Mouse (Mus musculus) right cerebral cortex, adult 2 months (tissue): ENCODE measurements around the gene Irf2bpl.

Experiments
- DNase-seq, 2 experiments: peaks; one replicate each; pipeline ENCODE4 v3.0.0; 2021 to 2022; ENCODE audit warnings: low spot score in 2 of 2

Gene Irf2bpl

DNA sequence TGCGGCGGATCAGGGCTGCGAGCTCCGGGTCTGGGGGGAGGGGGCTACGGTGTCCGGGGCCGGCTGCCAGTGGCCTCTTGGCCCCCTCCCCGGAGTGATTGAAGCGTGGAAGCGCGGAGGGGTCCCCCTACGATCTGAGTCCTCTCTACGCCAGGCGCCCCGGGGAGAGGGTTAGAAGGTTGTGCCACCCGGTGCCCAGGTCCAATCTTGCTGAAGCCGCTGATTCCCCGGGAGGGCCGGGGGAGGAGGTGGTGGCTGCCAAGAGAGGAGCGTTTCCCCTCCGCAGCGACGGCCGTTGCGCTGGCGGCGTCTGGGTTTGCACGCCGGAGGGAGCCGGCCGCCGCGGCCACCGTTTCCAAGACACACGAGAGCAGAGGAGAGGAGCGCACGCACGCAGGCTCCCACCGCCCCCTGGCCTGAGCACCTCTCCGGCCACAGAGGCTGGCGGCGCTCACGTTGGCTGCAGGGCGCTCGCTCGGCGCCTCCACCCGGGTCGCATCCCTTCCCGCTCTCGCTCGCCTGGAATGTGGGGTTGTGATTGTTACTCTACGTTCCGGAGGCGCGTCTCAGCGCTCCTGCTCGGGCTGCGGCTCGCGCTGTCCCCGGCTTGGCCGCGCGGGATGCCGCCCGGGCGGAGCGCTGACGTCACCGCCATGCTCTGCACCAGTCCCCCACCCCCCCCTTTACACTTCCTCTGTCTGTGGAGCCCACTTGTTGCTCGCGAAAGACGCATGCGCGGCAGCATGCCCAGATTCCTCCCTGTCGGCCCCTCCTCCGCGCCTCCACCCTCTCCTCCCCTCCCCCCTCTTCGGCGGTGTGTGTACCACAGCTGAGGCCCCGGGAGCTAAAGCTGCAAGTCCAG, at the start of gene Irf2bpl:
Gene Irf2bpl (minus strand): TSS at position 602 of the 862 bp plus-strand sequence.
- peak; percentile 98 for DNase-seq

DNA sequence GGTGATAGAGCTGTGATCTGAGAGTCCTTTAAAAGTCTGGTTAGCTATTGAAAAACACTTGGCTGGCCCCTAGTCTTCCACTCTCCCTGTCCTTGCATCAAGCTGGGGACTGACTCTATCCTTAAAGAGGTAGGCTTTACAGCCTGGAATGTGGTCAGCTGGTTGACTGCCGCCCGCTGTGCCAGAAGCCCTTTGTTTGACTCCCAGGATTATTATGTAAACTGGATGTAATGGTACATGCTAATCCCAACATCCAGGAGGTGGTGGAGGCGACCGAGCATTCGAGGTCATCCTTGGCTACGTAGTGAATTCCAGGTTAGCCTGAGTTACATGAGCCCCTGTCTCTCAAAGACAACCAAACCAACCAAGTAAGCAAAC, 48.0 kb upstream of the Irf2bpl start:
- no peak for DNase-seq

DNA sequence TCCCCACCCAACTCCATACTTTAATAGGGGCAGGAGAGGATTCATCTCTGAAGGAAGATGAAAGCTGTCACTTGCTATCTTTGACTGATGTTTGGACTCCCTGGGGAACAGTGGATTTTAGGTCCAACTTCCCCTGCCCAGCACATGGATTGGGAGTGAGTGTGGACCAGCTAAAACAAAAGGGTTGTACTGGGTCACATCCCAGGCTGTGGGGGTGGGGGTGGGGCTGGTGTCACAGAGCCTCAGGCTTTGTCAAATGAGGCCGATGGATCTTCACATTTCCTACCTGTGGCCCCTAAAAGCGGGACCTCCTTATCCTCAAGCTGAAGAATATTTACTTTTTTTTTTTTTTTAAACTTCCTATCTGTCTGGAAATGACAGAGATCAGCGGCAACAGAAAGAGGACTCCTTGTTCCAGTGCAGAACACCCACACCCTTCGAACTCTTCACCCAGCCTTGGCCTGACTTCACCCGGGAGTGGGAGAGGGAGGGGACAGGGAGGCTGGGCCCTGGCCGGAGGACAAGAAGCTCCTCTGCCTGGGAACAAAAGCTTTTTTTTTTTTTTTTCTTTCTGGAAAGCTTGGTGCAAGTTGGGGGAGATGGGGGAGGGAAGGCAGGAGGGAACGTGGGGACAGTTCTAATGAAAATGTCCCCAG, 47.4 kb upstream of the Irf2bpl start:
- DNase-seq: no peak

DNA sequence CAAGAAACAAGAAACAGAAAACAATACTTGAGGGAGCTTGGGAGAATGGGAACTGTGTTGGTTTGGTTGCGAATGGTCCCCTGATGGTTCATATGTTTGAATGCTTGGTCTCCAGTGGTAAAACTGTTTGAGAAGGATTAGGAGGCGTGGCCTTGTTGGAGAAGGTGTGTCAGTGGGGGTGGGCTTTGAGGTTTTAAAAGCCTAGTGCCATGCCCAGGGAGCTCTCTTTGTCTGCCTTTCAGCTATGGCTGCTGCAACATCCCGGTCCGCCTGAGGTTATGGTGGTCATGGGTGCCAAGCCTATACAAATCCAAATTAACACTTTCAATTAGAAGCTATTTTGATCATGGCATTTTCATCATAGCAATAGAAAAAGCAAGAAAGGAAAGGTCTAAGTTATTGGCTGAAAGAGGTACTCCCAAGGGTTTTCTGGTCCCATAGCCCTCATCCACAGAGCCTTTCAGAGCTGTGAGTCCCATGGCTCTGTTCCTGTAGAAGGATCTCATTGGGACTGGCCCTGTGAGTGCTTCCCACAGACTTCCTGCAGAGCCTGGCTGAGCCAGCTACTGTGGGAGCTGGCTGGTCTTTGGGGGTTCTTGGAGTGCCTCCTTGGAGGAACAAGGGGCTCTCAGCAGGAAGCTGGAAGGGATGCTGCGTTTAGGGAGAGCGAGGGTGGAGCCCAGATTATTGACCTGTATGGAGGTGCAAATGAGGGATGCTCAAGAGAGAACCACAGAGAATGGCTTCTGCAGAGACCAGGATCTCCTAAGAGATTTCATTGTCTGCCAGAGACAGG, 46.5 kb upstream of the Irf2bpl start:
- no peak for DNase-seq

DNA sequence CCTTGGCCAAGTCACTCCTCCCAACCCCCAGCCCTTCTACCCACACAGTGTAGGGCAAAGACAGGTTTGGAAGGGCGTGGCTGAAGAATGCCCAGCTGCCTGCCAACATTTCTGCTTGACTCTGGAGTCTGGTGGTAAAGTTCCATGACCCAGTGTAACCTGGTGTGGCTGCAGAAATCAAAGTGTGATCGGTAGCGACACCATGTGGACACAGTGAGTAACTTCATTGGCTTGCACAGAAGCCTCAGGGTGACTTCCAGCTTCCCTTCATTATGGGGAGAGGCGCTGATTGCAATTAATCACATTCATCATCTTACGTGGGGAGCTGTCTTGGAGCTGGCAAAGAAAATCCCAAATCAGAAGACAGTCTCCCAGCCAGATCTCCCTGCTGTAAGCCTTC, 39.2 kb upstream of the Irf2bpl start:
- DNase-seq: peak; percentile 83 to 84

DNA sequence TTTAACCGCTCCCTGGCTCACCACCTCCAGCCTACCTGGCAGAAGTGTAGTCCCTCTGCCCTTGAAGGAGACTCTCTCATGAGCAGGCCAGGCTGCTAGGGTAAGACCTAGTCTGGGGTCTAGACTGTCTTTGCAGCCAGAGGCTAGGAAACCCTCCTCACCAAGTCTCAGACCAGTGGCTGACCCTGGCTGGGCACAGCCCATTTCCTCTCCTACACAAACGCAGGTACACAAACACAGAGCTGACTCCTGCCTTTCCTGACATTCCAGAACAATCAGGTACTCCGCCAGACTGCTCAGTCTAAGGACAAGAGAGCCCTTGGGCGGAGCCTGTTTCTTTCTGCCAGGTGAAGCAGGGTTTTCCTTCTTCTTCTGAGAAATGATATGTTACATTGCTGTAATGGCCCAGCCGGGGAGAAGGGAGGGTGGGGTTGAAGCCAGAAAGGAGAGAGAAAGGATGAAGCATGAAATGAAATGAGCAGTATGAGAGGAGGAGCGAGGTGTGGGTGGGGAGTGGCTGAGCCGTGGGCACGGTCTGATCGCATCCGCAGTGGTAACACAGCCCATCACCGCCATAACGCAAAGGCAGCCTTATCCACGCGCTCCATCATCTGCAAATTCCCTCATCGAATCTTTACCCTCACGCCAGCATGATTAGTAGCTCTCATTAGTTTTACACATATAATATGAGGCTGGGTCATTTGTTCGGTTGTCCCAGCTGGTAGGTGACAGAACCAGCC, 34.6 kb upstream of the Irf2bpl start:
- DNase-seq: no peak

DNA sequence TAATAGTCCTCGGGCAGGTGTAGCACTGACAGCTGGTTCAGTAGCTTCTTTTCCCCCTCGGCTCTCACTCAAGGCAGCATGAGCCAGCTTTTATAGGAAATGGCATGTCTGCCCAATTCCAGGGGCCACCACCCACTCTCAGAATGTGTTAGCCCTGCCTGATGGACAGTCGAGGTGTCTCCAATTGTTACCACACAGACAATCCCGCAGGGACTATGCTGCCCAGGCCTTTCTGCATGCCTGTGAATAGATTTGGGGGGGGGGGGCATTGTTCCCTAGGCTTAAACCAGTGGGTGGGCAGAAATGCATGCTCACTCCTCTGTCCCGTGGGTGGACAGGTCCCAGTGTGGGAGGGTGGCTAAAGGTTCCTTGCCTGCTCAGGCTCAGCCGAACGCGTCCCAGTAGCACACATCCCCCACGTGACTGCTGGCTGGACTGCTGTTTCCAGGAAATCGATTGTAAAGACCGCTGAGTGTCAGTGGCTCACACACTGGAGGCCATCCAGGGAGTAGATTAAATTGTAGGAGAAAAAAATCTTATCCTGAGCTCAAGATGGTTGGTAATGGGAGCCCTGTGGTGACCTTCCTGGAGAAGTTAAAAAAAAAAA, 33.9 kb upstream of the Irf2bpl start:
- no peak for DNase-seq

DNA sequence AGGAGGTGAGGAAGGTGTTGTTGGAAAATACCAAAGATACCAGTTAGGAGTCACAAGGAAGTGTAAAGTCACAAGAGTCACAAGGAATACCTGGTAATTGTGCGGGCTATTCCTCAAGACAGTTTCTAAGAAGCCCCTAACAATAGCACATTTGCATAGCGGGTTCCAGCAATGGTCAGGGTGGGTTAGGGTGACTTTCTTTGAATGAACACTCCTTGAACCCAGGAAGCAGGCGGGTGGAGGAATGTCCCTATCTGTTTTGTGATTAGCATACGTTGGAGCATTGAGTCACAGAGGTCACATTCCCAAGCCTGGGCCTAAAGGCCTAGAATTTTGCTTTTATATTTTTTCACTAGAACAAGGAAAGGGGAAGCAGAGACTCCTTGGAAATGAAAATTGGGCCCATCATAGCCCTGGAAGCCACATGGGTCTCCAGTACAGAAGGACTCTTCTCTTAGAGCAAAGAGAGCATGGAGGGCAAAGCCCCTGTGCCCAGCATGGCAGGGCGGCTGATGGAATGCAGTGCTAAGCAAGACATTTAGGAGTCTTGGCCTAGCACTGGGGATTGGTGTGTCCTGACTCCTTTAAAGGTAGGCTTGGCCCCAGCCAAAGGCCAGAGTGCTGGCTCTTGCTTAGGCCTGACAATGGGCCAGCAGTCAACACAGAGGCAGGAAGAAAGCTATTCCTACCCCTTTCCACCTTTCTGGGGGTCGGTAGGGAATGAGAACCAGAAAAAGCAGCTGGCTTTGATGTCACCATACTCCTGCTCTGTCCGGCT, 32.4 kb upstream of the Irf2bpl start:
- DNase-seq: no peak

DNA sequence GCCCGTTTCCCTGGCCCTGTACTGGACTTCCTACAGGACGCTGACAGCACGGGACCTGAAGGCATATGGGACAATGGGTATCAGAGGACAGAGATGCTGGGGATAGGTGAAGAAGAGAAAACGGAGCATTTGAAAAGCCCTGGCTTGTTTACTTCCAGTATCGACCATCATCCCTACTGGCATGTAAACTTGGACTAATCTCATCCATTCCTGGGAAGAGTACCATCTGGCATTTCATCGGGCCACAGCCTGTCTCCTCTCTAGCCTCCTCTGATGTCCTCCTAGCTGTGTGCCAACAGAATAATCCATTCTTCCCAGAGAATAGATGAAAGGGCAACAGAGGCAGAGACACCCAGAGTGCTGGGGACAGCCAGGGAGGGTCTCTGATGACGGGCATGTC, 31.0 kb upstream of the Irf2bpl start:
- no peak for DNase-seq

DNA sequence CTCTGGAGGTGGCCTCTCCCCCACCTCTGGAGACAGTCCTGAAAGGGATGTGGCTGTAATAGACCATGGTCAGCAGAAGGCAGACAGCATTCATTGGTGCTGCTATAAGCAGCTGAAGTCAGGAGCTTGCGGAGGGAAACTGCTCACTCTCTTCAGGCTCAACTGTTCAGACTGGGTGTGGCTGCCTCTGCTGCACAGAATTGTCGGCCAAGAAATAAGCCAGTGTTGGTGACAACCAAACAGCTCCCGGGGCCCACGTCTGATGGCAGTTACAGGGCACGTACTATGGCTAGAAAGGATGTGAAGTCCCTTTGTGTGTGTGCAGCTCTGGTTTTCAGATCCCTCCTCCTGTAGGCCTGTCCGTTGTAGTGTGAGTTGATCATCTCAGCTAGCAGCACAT, 30.2 kb upstream of the Irf2bpl start:
- no peak for DNase-seq

DNA sequence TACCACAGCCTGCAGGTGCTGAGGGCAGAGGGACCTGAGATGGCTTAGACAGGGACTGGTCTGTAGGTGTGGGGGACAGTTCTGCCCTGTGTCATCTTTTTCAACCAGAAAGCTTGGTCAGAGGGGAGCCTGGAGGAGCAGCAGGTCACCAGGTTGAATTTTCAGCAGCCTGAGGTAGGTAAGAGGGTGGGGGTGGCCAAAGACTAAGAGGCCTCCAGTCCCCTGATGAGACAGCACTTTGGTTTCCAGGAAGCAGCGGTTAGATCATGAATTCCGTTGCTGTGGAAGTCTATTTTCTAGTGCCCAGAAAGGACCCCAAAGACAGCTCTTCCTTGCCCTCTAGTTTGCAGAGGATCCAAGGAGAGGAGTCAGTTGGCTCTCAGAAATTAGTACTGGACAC, 29.8 kb upstream of the Irf2bpl start:
- DNase-seq: no peak

DNA sequence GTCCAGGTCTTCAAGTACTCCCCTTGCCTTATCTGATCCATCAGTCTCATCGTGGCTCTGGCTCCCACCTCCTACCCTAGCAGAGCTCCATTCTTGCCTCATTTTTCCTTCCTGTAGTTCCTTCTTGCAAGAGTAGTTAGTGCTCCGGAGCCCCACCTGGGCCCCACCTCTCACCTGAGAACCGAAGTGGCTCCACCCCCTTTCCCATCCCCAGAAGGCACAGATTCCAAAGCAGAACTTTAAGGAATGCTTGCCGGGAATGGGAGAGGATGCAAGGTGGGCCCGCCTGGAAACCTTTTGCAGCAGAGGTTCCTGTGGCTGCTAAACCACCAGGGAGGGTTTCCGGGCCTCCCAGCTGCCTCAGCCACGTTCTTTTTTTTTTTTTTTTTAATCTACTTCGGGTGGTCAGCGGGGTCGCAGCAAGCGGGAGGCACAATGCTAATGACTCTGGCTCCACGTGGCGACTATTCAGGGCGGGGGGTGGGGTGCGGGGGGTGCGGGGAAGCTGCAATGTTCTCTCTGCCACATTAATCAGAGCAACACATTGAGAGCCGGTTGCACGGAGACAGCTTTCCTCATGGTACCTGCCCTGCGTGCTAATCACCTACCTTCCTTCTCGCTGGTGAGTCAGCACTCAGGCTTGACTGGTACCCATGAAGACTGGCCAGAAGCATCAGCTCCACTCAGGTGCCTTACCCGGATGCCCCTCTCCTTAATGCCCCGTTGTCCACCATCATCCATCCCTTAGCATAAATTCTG, 27.9 kb upstream of the Irf2bpl start:
- no peak for DNase-seq

DNA sequence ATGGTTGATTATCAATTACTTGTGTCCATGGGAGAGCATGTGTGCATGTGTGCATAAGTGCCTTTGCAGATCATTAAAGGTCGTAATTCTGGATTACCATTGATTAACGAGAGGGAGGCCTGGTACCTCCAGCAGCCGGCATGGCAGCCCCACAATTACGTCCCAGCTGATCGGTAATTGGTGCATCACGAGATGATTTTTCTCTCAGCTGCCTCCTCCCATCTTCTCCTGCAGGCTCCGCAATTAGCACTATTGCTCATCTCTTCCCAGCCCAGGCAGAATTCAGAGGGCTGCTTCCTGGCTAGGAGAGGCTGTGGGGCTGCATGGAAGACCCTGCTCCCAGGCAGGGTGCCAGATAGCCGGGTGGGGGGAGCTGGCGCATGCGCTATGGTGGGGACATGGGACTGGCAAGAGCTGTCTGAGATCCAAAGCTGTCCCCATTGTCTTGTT, 26.9 kb upstream of the Irf2bpl start:
- peak; percentile 68 to 78 for DNase-seq

DNA sequence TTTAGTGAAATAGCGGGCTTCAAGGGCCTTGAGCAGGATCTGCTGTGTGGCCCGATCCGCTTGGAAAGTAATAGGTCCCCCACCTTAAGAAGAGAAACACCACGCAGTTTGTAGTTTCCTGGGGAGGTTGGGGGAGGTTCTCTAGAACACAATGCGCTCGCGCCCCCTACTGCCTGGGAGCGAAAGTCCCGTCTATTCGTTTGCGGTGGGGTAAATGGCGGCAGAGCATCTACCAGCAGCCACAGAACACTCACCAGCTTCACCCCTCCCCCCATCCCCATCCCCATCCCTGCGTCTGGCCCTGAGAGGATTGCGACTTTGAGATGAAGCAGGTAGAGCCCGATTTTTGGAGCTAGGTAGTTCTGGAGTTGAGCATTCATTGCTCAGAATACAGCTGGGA, 21.8 kb upstream of the Irf2bpl start:
- DNase-seq: peak; percentile 91 to 93

DNA sequence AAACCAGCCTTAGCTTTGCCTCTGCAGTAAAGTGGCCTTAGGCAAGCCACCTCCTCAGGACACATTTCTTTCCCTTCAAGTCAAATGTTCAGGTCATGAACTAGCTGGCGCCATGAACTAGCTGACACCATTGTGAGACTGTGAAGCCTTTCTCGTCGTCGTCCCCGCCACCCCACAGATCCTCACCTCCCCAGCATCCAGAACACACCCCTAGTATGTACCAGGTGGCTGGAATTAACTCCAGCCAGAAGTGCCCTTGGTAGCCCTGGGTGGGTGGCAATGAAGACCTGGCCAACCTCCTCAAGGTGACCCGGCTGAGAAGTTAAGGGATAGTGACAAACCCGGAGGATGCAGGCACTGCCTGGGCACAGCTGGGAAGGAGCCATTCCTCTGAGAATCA, 21.3 kb upstream of the Irf2bpl start:
- DNase-seq: peak in 1 of 2 experiments; percentile 2

DNA sequence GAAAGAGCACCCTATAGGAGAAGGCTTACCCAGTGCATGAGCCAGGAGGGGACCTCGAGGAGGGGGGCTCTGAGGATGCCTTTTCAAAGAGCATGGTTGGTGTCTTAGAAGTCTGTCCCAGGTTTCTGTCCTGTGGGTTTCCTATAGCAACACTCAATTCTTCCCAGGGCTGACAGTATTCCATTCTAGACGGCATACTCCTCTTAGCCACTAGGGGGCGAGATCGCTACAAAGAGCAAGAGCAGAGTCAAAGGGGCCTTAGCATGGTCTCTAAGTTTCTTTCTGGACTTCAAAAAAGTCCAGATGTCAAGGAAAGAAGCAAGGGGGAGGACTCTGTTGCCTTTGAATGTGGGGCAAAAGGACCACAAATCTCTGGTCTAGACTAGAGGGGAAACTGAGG, 20.6 kb upstream of the Irf2bpl start:
- DNase-seq: peak in 1 of 2 experiments; percentile 57

DNA sequence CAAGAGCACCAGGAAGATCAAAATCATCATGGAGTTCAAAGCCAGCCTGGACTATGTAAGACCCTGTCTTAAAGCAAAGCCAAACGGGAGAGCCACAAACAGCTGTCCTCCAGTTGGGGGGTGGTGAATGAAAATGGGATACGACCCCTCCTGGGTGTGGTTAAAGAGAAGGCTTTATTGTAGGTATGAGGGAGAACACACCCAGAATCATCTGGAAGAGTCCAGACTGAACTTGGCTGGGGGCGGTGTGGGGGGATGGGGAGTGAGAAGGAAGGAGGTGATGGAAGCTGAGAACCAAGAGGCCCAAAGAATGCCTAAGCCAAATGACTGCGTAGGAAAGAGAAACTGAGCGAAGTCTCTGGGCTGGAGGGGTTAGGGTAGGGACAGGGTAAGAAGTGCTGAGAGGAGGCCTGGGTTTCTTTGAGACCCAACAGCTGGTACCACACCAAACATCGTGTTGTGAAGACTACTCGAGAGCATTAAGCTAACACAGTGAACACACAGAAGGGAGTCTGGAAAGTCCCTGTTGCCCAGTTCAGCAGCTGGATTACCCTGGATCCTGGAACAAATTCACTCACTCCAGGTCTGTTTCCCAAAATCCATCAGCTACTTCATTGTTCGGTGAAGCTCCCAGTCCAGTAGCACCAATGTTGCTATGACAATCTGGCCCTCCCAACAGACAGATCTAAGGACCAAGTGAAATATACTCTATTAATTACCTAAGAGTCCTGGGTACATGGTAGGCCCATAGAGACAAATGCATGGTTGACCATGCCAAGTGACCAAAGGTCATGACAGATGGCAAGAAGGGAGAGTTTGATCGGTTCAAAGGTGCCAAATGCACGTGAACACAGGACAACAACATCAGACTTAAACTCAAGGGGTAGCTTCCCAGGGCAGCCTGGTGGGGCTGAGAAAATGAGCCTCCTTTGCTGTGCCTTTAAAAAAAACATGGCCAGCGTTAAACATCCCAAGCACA, 19.5 kb upstream of the Irf2bpl start:
- DNase-seq: no peak

DNA sequence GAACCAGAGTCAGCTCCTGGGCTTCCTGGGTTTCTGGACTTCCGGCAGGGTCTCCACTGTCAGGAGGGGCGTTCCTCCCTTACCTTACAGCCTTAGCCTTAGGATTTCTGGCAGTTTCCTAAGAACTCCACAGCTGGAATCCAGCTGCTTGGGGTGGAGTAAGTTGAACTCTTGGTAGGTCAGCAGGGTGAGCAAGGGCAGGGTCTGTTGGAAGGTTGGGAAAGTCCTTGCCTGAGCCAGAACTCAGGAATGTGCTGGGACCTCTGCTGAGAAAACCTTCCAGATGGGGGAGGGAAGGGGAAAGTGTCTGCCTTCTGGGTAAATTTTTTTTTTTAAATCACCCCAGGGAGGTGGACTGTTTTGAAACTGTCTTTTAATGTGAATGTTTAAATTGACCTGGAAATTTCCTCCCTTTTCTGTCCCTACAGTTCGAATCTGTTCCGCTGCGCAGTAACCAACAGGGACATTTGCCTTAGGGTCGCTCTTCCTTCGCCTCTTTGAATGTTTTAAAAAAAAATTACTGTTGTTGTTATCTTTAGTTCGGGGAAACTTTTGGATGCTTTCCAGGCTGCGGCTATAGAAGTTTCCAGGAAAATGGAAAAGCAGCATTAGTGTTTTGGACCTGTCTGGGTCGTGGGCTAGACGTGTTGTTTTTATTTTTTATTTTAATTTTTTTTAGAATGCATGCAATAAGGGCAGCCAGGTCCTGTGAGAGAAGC, 15.0 kb upstream of the Irf2bpl start:
- DNase-seq: no peak
